Mouse (Mus musculus) embryonic facial prominence, embryonic 14.5 days (tissue): ENCODE data around the gene Trim43b. TPM values are rescaled to one million over a fixed set of nuclear protein-coding genes. Genes with fewer than 3 reads are reported as not detected.

Experiments used
- polyA plus RNA-seq: library from polyadenylated mRNA; unstranded; fragments of >200 nt; fragmentation: Nextera tagmentation; extraction: Ambion mirVana; gene quantifications from 2 replicates; pipeline ENCODE4 v1.2.1, GENCODE M21; 2014

Trim43b gene
- polyA plus RNA-seq, 1 experiment from 2014 or later, result not detected

Other genes with a start within 250 kb of the Trim43b start
- gene Bcl2a1a, start 135.9 kb downstream of the Trim43b start, polyA plus RNA-seq, result 1.1 and 1.2 TPM in 2 replicates
- gene Bcl2a1b, start 106.4 kb upstream of the Trim43b start, polyA plus RNA-seq, result 2.2 and 2.5 TPM in 2 replicates
- gene Gm29094, start 106.5 kb upstream of the Trim43b start, polyA plus RNA-seq, result 0.98 TPM in 1 of 2 replicates, not detected in the other
- gene Mthfs, start 117.8 kb upstream of the Trim43b start, polyA plus RNA-seq, result 22.3 and 25.7 TPM in 2 replicates